Mouse (Mus musculus): ENCODE data around the gene Sfxn4. TPM values are rescaled to one million over a fixed set of nuclear protein-coding genes. Genes with fewer than 3 reads are reported as not detected.
A peak's percentile ranks its signal among the peaks of the same experiment; 100 is the strongest.

Gene Sfxn4
- 0.76 and 0.81 TPM in 2 replicates for polyA plus RNA-seq (2015; fragmentation: Nextera tagmentation; extraction: Ambion mirVana)

DNA sequence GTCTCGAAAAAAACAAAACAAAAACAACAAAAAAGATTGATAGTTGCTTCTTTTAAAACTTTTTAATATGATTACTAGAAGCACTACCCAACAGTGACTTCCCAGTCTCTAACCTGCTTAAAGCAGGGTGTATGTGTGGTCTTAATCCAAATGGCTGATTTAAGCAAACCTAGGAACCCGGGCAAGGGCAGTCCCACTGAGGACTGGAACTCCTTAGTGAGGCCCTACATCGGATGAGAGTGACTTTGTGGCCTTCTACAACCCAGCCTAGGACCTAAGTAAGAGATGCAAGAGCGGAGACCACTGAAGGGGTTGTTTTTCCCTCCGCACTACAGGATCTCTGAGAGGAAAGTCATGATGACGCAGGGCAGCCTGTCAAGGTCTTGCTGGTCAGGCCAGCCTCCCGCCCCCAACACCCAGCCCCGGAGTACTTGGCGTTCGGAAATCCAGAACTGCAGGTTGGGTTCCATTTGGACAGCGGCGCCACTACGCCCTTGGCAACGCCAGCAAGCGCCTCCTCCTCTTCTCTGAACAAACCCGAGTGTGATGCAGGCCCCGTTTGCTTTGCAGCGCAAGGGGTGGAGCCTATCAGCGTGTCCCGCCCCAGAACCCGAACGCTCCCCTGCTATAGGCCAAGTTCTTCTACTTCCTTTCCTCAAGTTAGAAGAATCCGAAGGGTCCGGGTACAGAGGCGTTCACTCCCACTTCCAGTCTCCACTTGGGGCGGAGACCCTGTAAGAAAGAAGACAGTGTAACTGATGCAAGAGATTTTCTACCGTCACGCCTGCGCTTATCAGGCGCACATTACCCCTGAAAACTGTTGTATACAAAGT is at the start of gene Sfxn4:
Gene Sfxn4 (minus strand): TSS at position 612 of the 833 bp plus-strand sequence.
- Histone ChIP-seq H3K36me3 (ENCODE audit: control insufficient read depth, insufficient read depth) (peaks cover 24% of the 10 kb centered on the region), H3K27ac (ENCODE audit: low read length) (peak within 1 kb of the TSS; percentile 76), H3K9me3 (replicated peaks; ENCODE audit: control insufficient read depth, low read length) (no peaks in the 10 kb centered on the region), H3K4me3 (ENCODE audit: low read depth, low read length) (peak within 1 kb of the TSS; percentile 67), H3K4me1 (ENCODE audit: control insufficient read depth, low read depth, low read length) (peaks cover 8% of the 10 kb centered on the region), H3K9ac (ENCODE audit: low read depth, low read length) (peak within 1 kb of the TSS; percentile 69), H3K4me2 (ENCODE audit: low read depth, low read length) (peak within 1 kb of the TSS; percentile 76), H3K27me3 (ENCODE audit: control insufficient read depth, insufficient read depth, low read depth, low read length) (no peaks in the 10 kb centered on the region)
- WGBS (ENCODE audit: insufficient replicate concordance): 5% methylated on average over 30 of the region's 30 CpGs
- peak; percentile 99 for ATAC-seq (ENCODE audit: low read depth)

DNA sequence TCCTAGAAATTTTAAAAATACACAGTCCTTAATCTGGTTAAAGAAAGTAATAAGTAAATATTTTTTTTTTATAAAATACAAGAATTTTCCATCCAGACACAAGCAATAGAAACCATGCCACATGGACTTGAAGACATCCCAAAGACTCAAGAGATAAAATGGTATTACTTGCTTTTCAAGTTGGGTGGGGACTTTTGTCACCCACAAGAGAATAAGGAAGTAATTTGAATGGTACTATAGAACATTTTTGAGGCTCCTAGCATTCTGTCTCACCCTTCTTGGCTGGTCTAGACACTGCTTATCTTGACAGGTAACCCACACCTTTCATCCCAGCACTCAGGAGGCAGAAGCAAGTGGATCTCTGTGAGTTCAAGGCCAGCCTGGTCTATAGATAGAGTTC is 49.0 kb upstream of the Sfxn4 start:
- no peak overlapping the region for H3K4me2 ChIP-seq (ENCODE audit: low read depth, low read length)
- no peaks in the 10 kb centered on the region for H3K27me3 ChIP-seq (ENCODE audit: control insufficient read depth, insufficient read depth, low read depth, low read length)
- no peaks in the 10 kb centered on the region for H3K4me1 ChIP-seq (ENCODE audit: control insufficient read depth, low read depth, low read length)
- H3K9me3 ChIP-seq (replicated peaks; ENCODE audit: control insufficient read depth, low read length): no peaks in the 10 kb centered on the region
- H3K4me3 ChIP-seq (ENCODE audit: low read depth, low read length): no peak overlapping the region
- no peak overlapping the region for H3K27ac ChIP-seq (ENCODE audit: low read length)
- no peak for ATAC-seq (ENCODE audit: low read depth)
- H3K9ac ChIP-seq (ENCODE audit: low read depth, low read length): no peak overlapping the region
- no peaks in the 10 kb centered on the region for H3K36me3 ChIP-seq (ENCODE audit: control insufficient read depth, insufficient read depth)

DNA sequence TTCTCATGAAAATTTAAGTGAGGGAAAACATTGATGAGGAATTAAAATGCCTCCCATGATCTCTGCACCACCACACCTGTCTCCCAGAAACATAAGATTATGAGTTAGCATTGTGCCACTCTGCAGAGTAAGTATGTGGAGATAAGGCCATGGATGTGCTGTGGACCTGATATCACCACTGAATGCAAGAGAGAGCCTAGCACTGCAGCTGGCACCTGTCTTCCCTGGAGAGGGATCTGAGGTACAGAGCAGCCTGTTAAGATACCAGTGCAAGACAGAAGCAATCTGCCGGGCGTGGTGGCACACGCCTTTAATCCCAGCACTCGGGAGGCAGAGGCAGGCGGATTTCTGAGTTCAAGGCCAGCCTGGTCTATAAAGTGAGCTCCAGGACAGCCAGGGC is 44.2 kb upstream of the Sfxn4 start:
- 68% methylated on average over 5 of the region's 5 CpGs for WGBS (ENCODE audit: insufficient replicate concordance)
- Histone ChIP-seq H3K9ac (ENCODE audit: low read depth, low read length) (no peak overlapping the region), H3K4me3 (ENCODE audit: low read depth, low read length) (no peak overlapping the region), H3K9me3 (replicated peaks; ENCODE audit: control insufficient read depth, low read length) (no peaks in the 10 kb centered on the region), H3K4me1 (ENCODE audit: control insufficient read depth, low read depth, low read length) (no peaks in the 10 kb centered on the region), H3K27ac (ENCODE audit: low read length) (no peak overlapping the region), H3K27me3 (ENCODE audit: control insufficient read depth, insufficient read depth, low read depth, low read length) (no peaks in the 10 kb centered on the region), H3K36me3 (ENCODE audit: control insufficient read depth, insufficient read depth) (no peaks in the 10 kb centered on the region), H3K4me2 (ENCODE audit: low read depth, low read length) (no peak overlapping the region)
- ATAC-seq (ENCODE audit: low read depth): no peak

DNA sequence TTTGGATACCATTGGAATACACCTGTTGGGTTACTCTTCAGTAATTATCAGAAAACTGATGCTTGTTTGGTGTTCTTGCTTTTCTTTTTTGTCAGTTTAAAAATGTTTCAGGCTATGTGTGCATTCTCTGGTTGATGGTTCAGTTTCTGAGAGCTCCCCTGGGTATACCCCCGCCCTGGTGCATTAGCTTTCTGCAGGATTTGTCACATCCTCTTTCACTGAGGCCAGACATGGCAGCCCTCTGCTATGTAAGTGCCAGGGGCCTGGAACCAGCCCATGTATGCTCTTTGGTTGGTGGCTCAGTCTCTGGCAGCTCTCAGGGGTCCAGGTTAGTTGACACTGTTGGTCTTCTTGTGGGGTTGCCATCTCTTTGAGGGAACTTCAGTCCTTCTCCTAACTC is 42.7 kb upstream of the Sfxn4 start:
- no peak overlapping the region for H3K9ac ChIP-seq (ENCODE audit: low read depth, low read length)
- no peaks in the 10 kb centered on the region for H3K9me3 ChIP-seq (replicated peaks; ENCODE audit: control insufficient read depth, low read length)
- no peaks in the 10 kb centered on the region for H3K4me1 ChIP-seq (ENCODE audit: control insufficient read depth, low read depth, low read length)
- H3K27ac ChIP-seq (ENCODE audit: low read length): no peak overlapping the region
- no peaks in the 10 kb centered on the region for H3K27me3 ChIP-seq (ENCODE audit: control insufficient read depth, insufficient read depth, low read depth, low read length)
- ATAC-seq (ENCODE audit: low read depth): no peak
- H3K4me3 ChIP-seq (ENCODE audit: low read depth, low read length): no peak overlapping the region
- H3K36me3 ChIP-seq (ENCODE audit: control insufficient read depth, insufficient read depth): no peaks in the 10 kb centered on the region
- WGBS (ENCODE audit: insufficient replicate concordance): 58% methylated on average over 1 of the region's 1 CpGs
- no peak overlapping the region for H3K4me2 ChIP-seq (ENCODE audit: low read depth, low read length)

DNA sequence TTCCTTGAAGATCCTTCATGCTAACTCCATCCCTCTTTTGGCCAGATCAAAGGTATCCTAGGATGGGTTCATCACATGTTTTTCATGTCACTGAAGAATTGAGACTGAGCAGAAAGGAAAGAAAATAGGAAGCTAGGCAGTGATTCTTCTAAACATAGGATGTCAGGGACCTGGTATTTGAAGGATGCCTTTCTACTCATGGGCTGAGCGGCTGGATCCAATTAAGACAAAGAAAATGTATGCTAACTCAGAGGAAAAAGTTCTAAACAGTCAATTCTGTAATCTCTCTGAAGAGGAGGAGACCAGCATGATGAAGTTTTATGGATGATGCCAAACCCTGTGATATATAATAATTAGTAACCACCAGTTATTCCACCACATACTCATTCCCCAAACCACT is 41.9 kb upstream of the Sfxn4 start:
- H3K4me1 ChIP-seq (ENCODE audit: control insufficient read depth, low read depth, low read length): no peaks in the 10 kb centered on the region
- no peak for ATAC-seq (ENCODE audit: low read depth)
- WGBS (ENCODE audit: insufficient replicate concordance): 69% methylated on average over 1 of the region's 1 CpGs
- H3K27ac ChIP-seq (ENCODE audit: low read length): no peak overlapping the region
- no peaks in the 10 kb centered on the region for H3K9me3 ChIP-seq (replicated peaks; ENCODE audit: control insufficient read depth, low read length)
- no peaks in the 10 kb centered on the region for H3K36me3 ChIP-seq (ENCODE audit: control insufficient read depth, insufficient read depth)
- H3K4me2 ChIP-seq (ENCODE audit: low read depth, low read length): no peak overlapping the region
- no peak overlapping the region for H3K4me3 ChIP-seq (ENCODE audit: low read depth, low read length)
- H3K27me3 ChIP-seq (ENCODE audit: control insufficient read depth, insufficient read depth, low read depth, low read length): no peaks in the 10 kb centered on the region
- no peak overlapping the region for H3K9ac ChIP-seq (ENCODE audit: low read depth, low read length)

DNA sequence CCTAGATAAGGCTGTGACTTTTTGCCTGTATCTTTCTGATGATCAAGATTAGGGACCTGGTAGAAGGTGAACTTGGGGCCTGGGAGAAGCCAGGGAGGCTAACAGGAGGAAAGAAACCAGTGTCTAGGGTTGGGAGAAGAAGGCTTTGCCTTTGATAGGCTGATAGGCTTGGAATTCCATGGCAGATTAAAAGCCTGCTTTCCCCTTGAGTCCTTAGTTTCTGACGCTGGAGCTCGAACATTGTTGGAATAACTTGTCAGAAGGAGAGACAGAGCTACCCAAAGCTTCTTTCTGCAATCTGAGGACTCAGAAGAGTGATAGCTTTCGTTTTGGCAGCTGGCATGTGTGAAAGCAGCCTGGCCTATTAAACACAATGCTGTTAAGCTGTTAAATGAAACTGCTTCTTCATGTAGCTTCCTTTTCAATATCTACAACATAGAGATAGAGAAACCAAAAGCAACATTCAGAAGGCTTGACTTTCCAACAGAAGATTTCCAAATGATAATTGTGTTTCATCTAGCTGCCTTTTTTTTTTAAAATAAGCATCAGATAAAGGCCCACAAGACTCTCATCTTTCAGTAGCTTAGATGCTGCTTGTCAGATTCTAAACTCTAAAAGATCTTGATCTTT is 34.1 kb upstream of the Sfxn4 start:
- H3K36me3 ChIP-seq (ENCODE audit: control insufficient read depth, insufficient read depth): no peaks in the 10 kb centered on the region
- H3K27ac ChIP-seq (ENCODE audit: low read length): no peak overlapping the region
- no peak overlapping the region for H3K9ac ChIP-seq (ENCODE audit: low read depth, low read length)
- ATAC-seq (ENCODE audit: low read depth): no peak
- H3K4me1 ChIP-seq (ENCODE audit: control insufficient read depth, low read depth, low read length): peaks cover 11% of the 10 kb centered on the region
- H3K4me2 ChIP-seq (ENCODE audit: low read depth, low read length): no peak overlapping the region
- WGBS (ENCODE audit: insufficient replicate concordance): 49% methylated on average over 3 of the region's 3 CpGs
- H3K4me3 ChIP-seq (ENCODE audit: low read depth, low read length): no peak overlapping the region
- no peaks in the 10 kb centered on the region for H3K9me3 ChIP-seq (replicated peaks; ENCODE audit: control insufficient read depth, low read length)
- H3K27me3 ChIP-seq (ENCODE audit: control insufficient read depth, insufficient read depth, low read depth, low read length): peaks cover 3% of the 10 kb centered on the region; the same call in 1 of the 2 replicates

DNA sequence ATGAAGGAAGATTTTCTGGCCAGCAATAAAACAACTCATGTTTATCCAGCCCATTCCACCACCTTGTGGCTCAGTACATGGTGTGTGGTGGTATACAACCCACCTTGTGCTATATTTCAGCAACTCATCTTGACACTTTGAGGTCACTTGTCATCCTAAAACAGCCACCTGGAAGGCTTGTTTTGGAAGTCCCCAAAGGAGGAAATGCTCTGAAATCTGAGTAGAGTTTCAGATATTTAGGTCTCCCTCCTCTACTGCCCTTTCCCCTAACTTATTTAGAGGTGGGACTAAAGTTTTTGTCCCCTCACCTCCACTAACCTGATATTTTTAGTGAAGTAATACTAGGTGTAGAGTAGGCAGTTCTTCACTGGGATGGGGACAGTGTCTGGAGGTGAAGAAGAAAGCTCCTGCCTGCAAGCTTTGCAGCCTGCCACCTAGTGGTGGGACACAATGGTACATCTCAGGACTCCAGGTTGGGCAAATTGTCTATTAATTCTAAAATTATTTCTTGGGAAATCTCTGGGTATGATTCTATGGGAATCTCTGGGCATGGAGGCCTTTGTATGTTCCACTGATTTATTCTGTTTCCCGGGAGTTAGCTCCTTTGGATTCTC is 30.8 kb upstream of the Sfxn4 start:
- Histone ChIP-seq H3K4me1 (ENCODE audit: control insufficient read depth, low read depth, low read length) (peaks cover 34% of the 10 kb centered on the region), H3K4me3 (ENCODE audit: low read depth, low read length) (no peak overlapping the region), H3K27me3 (ENCODE audit: control insufficient read depth, insufficient read depth, low read depth, low read length) (peaks cover 3% of the 10 kb centered on the region; the same call in 1 of the 2 replicates), H3K9me3 (replicated peaks; ENCODE audit: control insufficient read depth, low read length) (no peaks in the 10 kb centered on the region), H3K9ac (ENCODE audit: low read depth, low read length) (no peak overlapping the region), H3K36me3 (ENCODE audit: control insufficient read depth, insufficient read depth) (no peaks in the 10 kb centered on the region), H3K27ac (ENCODE audit: low read length) (no peak overlapping the region), H3K4me2 (ENCODE audit: low read depth, low read length) (no peak overlapping the region)
- no peak for ATAC-seq (ENCODE audit: low read depth)
- 16% methylated on average over 1 of the region's 1 CpGs for WGBS (ENCODE audit: insufficient replicate concordance)

DNA sequence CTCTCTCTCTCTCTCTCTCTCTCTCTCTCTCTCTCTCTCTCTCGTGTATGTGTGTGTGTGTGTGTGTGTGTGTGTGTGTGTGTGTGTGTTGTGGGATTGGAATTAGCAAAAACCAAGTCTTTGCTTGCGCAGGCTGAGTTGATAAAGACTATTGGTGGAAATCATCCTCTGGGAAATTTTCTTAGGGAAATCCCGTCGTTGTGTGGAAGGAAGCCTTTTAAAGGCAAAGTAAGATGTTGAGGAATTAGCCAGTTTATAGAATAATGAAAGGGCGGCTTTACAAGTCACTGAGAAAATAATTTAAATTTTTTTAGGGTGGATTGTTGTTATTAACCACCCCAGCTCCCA is 29.8 kb upstream of the Sfxn4 start:
- Histone ChIP-seq H3K27me3 (ENCODE audit: control insufficient read depth, insufficient read depth, low read depth, low read length) (peaks cover 3% of the 10 kb centered on the region; the same call in 1 of the 2 replicates), H3K27ac (ENCODE audit: low read length) (no peak overlapping the region), H3K4me1 (ENCODE audit: control insufficient read depth, low read depth, low read length) (peaks cover 34% of the 10 kb centered on the region), H3K36me3 (ENCODE audit: control insufficient read depth, insufficient read depth) (no peaks in the 10 kb centered on the region), H3K4me2 (ENCODE audit: low read depth, low read length) (peak overlapping the region; percentile 99), H3K4me3 (ENCODE audit: low read depth, low read length) (peak overlapping the region; percentile 92), H3K9me3 (replicated peaks; ENCODE audit: control insufficient read depth, low read length) (no peaks in the 10 kb centered on the region), H3K9ac (ENCODE audit: low read depth, low read length) (no peak overlapping the region)
- ATAC-seq (ENCODE audit: low read depth): no peak
- WGBS (ENCODE audit: insufficient replicate concordance): 19% methylated on average over 5 of the region's 5 CpGs
